Mouse (Mus musculus) G1E (cell line): ENCODE results near the gene Parn.
A peak's percentile ranks its signal among the peaks of the same experiment; 100 is the strongest.

Source experiments
- CTCF ChIP-seq: IDR thresholded peaks from 2 replicates; pipeline ENCODE4 v1.5.1; 2012; ENCODE audit warnings: low read depth, low read length, inconsistent platforms, mixed read lengths
- GATA1 ChIP-seq: IDR thresholded peaks from 2 replicates; pipeline ENCODE4 v1.6.1; 2012; ENCODE audit warnings: borderline replicate concordance, low read length, inconsistent platforms, mixed read lengths
- GATA2 ChIP-seq: IDR thresholded peaks from 2 replicates; pipeline ENCODE4 v1.6.1; 2012; ENCODE audit warnings: low read depth, low read length, inconsistent platforms, borderline replicate concordance
- TAL1 ChIP-seq: conservative IDR thresholded peaks from 2 replicates; pipeline ENCODE4 v1.6.1; 2012; ENCODE audit warnings: low read depth, low read length, inconsistent platforms, mixed read lengths

DNA sequence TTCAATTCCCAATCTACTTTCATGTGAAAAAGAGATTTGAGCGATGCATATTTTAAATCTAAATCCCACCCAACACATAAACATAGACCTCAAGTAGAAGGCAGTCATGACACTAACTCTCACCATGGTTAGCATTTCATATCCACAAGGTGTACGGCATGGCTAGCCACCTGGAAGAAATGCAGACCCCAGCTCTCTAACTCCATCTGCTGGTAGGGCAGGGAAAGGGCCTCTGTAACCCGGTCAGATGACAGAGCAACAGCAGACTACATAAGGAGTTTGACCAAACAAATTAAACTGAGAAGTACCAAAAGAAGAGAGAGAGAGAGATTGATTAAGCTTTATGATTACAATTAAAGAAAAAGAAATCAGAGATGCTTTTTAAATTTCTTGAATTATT lies 87.2 kb downstream of the Parn start:
- TF ChIP-seq CTCF = peak; percentile 43; the same call in 1 of the 2 replicates
- TF ChIP-seq GATA1 = no peak
- no peak for TF ChIP-seq TAL1
- no peak for TF ChIP-seq GATA2
